Mouse (Mus musculus) layer of hippocampus, adult 8-10 months (tissue): Measurements from ENCODE around the gene Gfod1. TPM values are rescaled to one million over a fixed set of nuclear protein-coding genes. Genes with fewer than 3 reads are reported as not detected.

Experiments
- DNase-seq, 2 experiments: peaks; one replicate each; pipeline ENCODE4 v3.0.0; 2022; ENCODE audit warnings: low spot score in 2 of 2
- total RNA-seq, 4 experiments: library from RNA; stranded (reverse); gene quantifications; 2 replicates each; pipeline ENCODE4 v1.2.4; 2022

Gene Gfod1
- 100 to 1,000 TPM in 2 of 4 experiments, 10 to 100 TPM in 2; 77.4 to 104 (median 91.8) TPM for total RNA-seq

- DNase-seq, result peak; percentile 93 to 95
Observed at GRCm38 (mm10) chr13:43304018-43304431, at the start of gene Gfod1. TSS of gene Gfod1 (minus strand) at chr13:43304172.

GRCm38 (mm10) chr13:43353356-43353755, 49.4 kb upstream of the Gfod1 start:
- DNase-seq, result no peak

GRCm38 (mm10) chr13:43350489-43351169, 46.7 kb upstream of the Gfod1 start:
- no peak for DNase-seq

- DNase-seq, result no peak
Observed at GRCm38 (mm10) chr13:43349376-43349775, 45.4 kb upstream of the Gfod1 start.

GRCm38 (mm10) chr13:43346825-43347224, 42.9 kb upstream of the Gfod1 start:
- DNase-seq, result no peak

GRCm38 (mm10) chr13:43338632-43339031, 34.7 kb upstream of the Gfod1 start:
- no peak for DNase-seq

- DNase-seq, result no peak
Observed at GRCm38 (mm10) chr13:43338001-43338400, 34.0 kb upstream of the Gfod1 start.

- DNase-seq, result no peak
Observed at GRCm38 (mm10) chr13:43336425-43337221, 32.7 kb upstream of the Gfod1 start.

- no peak for DNase-seq
Observed at GRCm38 (mm10) chr13:43332591-43332990, 28.6 kb upstream of the Gfod1 start.

GRCm38 (mm10) chr13:43331721-43332444, 27.9 kb upstream of the Gfod1 start:
- no peak for DNase-seq

GRCm38 (mm10) chr13:43325427-43325826, 21.5 kb upstream of the Gfod1 start:
- DNase-seq, result no peak

GRCm38 (mm10) chr13:43321492-43321891, 17.5 kb upstream of the Gfod1 start:
- no peak for DNase-seq

- DNase-seq, result no peak
Observed at GRCm38 (mm10) chr13:43319396-43319795, 15.4 kb upstream of the Gfod1 start.

- DNase-seq, result no peak
Observed at GRCm38 (mm10) chr13:43317411-43317810, 13.4 kb upstream of the Gfod1 start.

- no peak for DNase-seq
Observed at GRCm38 (mm10) chr13:43305181-43305924, 1.4 kb upstream of the Gfod1 start.

- DNase-seq, result no peak
Observed at GRCm38 (mm10) chr13:43304700-43305099, 728 bp upstream of the Gfod1 start.

- no peak for DNase-seq
Observed at GRCm38 (mm10) chr13:43303161-43303965, 609 bp downstream of the Gfod1 start.

- no peak for DNase-seq
Observed at GRCm38 (mm10) chr13:43302651-43303160, 1.3 kb downstream of the Gfod1 start.

GRCm38 (mm10) chr13:43302239-43302638, 1.7 kb downstream of the Gfod1 start:
- no peak for DNase-seq

GRCm38 (mm10) chr13:43300906-43301305, 3.1 kb downstream of the Gfod1 start:
- DNase-seq, result no peak
